Mouse (Mus musculus) testis, adult 2 months (tissue): ENCODE measurements around the gene Gm5169. TPM values are rescaled to one million over a fixed set of nuclear protein-coding genes. Genes with fewer than 3 reads are reported as not detected.
"Not testable (repeated sequence)": the region's sequence is repeated elsewhere in the genome, so short reads cannot be mapped to it uniquely, and the experiment has no call there.

Experiments
- H3K27ac ChIP-seq: fragments of 200-500 bp; 2 replicates; pipeline ENCODE4 v1.5.1; 2012; ENCODE audit warnings: low read depth, low read length; ENCODE audit not compliant: control insufficient read depth, insufficient read depth
- H3K27me3 ChIP-seq: fragments of 200-500 bp; 2 replicates; pipeline ENCODE4 v1.6.1; 2012; ENCODE audit warnings: mild to moderate bottlenecking, low read length, moderate library complexity; ENCODE audit not compliant: control insufficient read depth, insufficient read depth
- H3K36me3 ChIP-seq: fragments of 200-500 bp; 2 replicates; pipeline ENCODE4 v1.6.1; 2012; ENCODE audit warnings: mild to moderate bottlenecking, low read length; ENCODE audit not compliant: control insufficient read depth, insufficient read depth
- H3K4me1 ChIP-seq: fragments of 200-500 bp; 2 replicates; pipeline ENCODE4 v1.6.1; 2012; ENCODE audit warnings: low read length; ENCODE audit not compliant: control insufficient read depth, insufficient read depth
- H3K4me3 ChIP-seq: fragments of 200-500 bp; 2 replicates; pipeline ENCODE4 v1.5.1; 2012; ENCODE audit warnings: low read depth, mild to moderate bottlenecking, low read length, moderate library complexity, mixed read lengths; ENCODE audit not compliant: control insufficient read depth
- polyA plus RNA-seq: library from polyadenylated mRNA; depleted of rRNA; stranded (reverse); fragments of >200 nt; gene quantifications from 2 replicates; pipeline ENCODE4 v1.2.3, GENCODE M21; 2012; rRNA removed

The Gm5169 gene
- polyA plus RNA-seq = 3.2 and 4.3 TPM in 2 replicates

DNA sequence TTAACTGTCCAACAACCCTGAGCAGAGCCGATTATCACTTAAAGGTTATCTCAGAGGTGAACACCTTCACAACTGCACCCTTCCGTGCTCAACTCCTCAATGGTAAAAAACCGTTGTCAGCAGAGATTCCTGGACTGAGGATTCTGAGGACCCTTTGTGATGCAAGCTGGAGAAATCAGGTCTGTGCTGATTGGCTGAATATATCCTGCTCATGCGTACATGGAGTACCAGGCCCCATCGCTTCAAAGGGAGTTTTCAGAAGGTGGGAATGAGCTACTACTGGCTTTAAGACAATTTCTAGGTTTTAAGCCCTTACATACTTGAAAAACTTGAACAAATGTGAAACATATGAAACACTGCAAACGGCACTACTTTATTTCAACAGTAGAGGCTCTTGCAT is at the start of gene Gm5169:
Gene Gm5169, minus strand, starts transcription at position 101 of the 400 bp plus-strand sequence.
- H3K27me3 ChIP-seq, H3K4me1 ChIP-seq, H3K4me3 ChIP-seq, H3K27ac ChIP-seq, H3K36me3 ChIP-seq: not testable (repeated sequence)

DNA sequence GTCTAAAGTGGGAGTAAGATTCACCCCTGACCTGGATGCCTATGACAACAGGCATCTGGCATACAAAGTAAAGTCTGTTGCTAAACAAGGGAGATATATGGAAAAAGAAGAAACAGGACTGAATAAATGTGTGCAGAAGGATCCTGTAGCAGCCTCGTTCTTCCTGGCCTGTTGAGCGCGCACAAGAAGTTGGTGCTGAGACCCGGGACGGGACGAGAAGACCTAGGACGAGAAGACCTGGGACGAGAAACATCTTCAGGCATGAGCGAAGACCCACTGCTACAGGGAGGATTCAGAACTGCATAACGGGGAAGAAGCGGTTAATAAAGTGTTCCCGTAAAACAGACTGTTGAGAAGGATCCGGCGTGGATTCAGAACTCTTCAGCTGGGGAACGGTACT is 46.2 kb upstream of the Gm5169 start:
- H3K36me3 ChIP-seq, H3K4me3 ChIP-seq, H3K4me1 ChIP-seq, H3K27me3 ChIP-seq, H3K27ac ChIP-seq: not testable (repeated sequence)
